Mouse (Mus musculus) brain, embryonic 14.5 days (tissue): ENCODE measurements around the gene Irs3.

ENCODE experiments used
- CTCF ChIP-seq: fragments of 200-500 bp; IDR thresholded peaks from 2 replicates; pipeline ENCODE4 v1.5.1; 2012; ENCODE audit warnings: inconsistent platforms, mild to moderate bottlenecking, moderate library complexity, borderline replicate concordance; ENCODE audit not compliant: insufficient read depth, insufficient read length; ENCODE audit errors: extremely low read depth
- POLR2A ChIP-seq: fragments of 200-500 bp; IDR thresholded peaks from 2 replicates; pipeline ENCODE4 v1.6.1; 2012; ENCODE audit warnings: mild to moderate bottlenecking, inconsistent platforms, borderline replicate concordance; ENCODE audit not compliant: poor library complexity, insufficient read depth, insufficient read length, severe bottlenecking; ENCODE audit errors: extremely low read depth

DNA sequence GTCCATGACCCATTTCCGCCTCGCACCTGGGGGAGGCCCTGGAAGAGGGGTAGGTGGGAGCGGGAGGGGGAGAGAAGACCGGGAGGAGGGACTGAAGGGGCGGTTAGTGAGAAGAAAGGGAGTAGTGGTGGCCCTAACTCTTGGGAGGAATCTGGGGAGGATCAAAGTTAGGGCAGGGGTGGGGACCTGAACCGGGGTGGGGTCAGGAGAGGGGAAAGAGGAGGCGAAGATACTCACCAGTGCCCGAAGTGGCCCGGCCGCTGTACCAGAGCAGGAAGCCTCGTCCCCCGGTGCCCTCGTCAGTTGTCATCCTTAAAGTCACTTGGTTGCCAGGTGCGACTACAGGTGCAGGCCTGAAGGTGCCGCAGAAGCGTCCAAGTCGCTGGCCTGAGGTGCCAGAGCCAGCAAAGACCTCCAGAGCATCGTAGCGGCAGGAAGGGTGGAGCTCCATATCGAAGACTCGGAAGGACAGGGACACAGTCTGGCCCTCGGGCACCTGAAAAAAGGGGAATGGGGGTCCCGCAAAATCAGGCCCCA, 36.8 kb downstream of the Irs3 start:
- TF ChIP-seq CTCF: no peak
- TF ChIP-seq POLR2A: no peak
